23 mouse cellular contexts compared by ENCODE assay signal in the genomic region with DNA sequence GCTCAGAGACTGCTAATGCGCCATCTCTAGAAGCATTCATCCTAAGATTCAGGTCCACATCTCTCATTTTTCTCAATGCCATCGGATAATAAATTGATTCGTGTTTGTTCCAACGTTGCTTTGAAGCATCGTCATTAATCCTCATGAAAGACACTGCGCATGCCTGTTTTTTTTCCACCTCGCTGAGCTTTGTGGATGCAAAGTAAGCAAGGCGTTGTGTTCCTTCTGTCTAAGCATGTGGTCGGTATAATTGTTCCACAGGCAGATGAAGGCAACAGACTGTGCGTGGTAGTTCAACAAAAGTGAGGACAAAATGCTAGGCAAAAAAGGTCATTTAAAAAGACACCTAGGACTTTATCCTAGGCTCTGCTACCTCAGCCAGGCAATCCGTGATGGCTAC.
DNase-seq lines count a peak whose midpoint lies in the region; ATAC-seq and TF ChIP-seq lines count a peak whose summit lies in the region.
"Had no signal": no experiment of that assay in that cellular context is flagged by ENCODE, and none has a peak within 500 bp of the region (broad histone marks: within the 10 kb centered on the region; RNA-seq: fewer than 3 reads in every experiment).

No protein-coding gene starts in this region.

- no peak overlapping the region for H3K4me3 ChIP-seq in forebrain, postnatal 0 days (ENCODE audit: low read depth, low read length)
- no peak overlapping the region for H3K4me3 ChIP-seq in forebrain, embryonic 10.5 days
- no peak overlapping the region for H3K4me3 ChIP-seq in midbrain, postnatal 0 days (ENCODE audit: low read depth, low read length)
- no peak overlapping the region for H3K4me3 ChIP-seq in midbrain, embryonic 14.5 days (replicated peaks; ENCODE audit: low read depth, low read length)
- H3K4me3 ChIP-seq in hindbrain, embryonic 15.5 days, result no peak overlapping the region
- H3K4me3 ChIP-seq: embryonic facial prominence, embryonic 10.5 days; heart, embryonic 15.5 days; limb, embryonic 15.5 days; liver, embryonic 15.5 days; midbrain, embryonic 15.5 days; neural tube, embryonic 15.5 days had no signal

- ATAC-seq in forebrain, postnatal 0 days, result peak; percentile 82
- ATAC-seq in midbrain, postnatal 0 days (ENCODE audit: low FRiP score), result no peak
- ATAC-seq in midbrain, embryonic 14.5 days (ENCODE audit: low FRiP score, low TSS enrichment), result no peak
- no peak for ATAC-seq in hindbrain, embryonic 15.5 days (ENCODE audit: low FRiP score, low read depth)
- no peak for ATAC-seq in cerebellum, adult (ENCODE audit: insufficient number of reproducible peaks, low FRiP score, low TSS enrichment)
- ATAC-seq: lung, postnatal 0 days; midbrain, embryonic 15.5 days had no signal

- peaks cover 5% of the 10 kb centered on the region for H3K4me1 ChIP-seq in forebrain, postnatal 0 days (ENCODE audit: insufficient read depth)
- peaks cover 19% of the 10 kb centered on the region for H3K4me1 ChIP-seq in forebrain, embryonic 10.5 days
- H3K4me1 ChIP-seq in midbrain, postnatal 0 days (ENCODE audit: insufficient read depth, low read length), result no peaks in the 10 kb centered on the region
- H3K4me1 ChIP-seq in midbrain, embryonic 14.5 days (ENCODE audit: control insufficient read depth, insufficient read depth, low read length), result 0 out of 2 replicates have a peak, but pooled peaks cover 3% of the 10 kb centered on the region
- H3K4me1 ChIP-seq in hindbrain, embryonic 15.5 days (replicated peaks), result peaks cover 19% of the 10 kb centered on the region
- H3K4me1 ChIP-seq: liver, embryonic 15.5 days had no signal

- no peak overlapping the region for H3K4me2 ChIP-seq in forebrain, postnatal 0 days (ENCODE audit: low read depth)
- H3K4me2 ChIP-seq in midbrain, postnatal 0 days (ENCODE audit: low read depth, low read length, poor library complexity, severe bottlenecking), result no peak overlapping the region
- no peak overlapping the region for H3K4me2 ChIP-seq in midbrain, embryonic 14.5 days (ENCODE audit: low read length)
- peak overlapping the region; percentile 29 for H3K4me2 ChIP-seq in hindbrain, embryonic 15.5 days
- H3K4me2 ChIP-seq: heart, embryonic 15.5 days; limb, embryonic 15.5 days; liver, embryonic 15.5 days; midbrain, embryonic 15.5 days; neural tube, embryonic 15.5 days had no signal

- H3K27me3 ChIP-seq in forebrain, postnatal 0 days (ENCODE audit: insufficient read depth, low read length), result no peaks in the 10 kb centered on the region
- no peaks in the 10 kb centered on the region for H3K27me3 ChIP-seq in forebrain, embryonic 10.5 days (ENCODE audit: poor library complexity, severe bottlenecking)
- no peaks in the 10 kb centered on the region for H3K27me3 ChIP-seq in midbrain, postnatal 0 days (ENCODE audit: insufficient read depth, low read length)
- H3K27me3 ChIP-seq in midbrain, embryonic 14.5 days (ENCODE audit: control insufficient read depth, insufficient read depth, low read length), result no peaks in the 10 kb centered on the region
- no peaks in the 10 kb centered on the region for H3K27me3 ChIP-seq in hindbrain, embryonic 15.5 days
- H3K27me3 ChIP-seq: CH12.LX; heart, embryonic 15.5 days; limb, embryonic 15.5 days; liver, embryonic 15.5 days; midbrain, embryonic 15.5 days; neural tube, embryonic 15.5 days had no signal

- H3K27ac ChIP-seq in forebrain, postnatal 0 days (ENCODE audit: low read depth, low read length), result peak overlapping the region; percentile 85
- H3K27ac ChIP-seq in forebrain, embryonic 10.5 days, result no peak overlapping the region
- H3K27ac ChIP-seq in midbrain, postnatal 0 days (ENCODE audit: low read depth, low read length), result no peak overlapping the region
- H3K27ac ChIP-seq in midbrain, embryonic 14.5 days (replicated peaks; ENCODE audit: low read depth, low read length), result no peak overlapping the region
- peak overlapping the region; percentile 21; the same call in 1 of the 2 replicates for H3K27ac ChIP-seq in hindbrain, embryonic 15.5 days (replicated peaks)
- H3K27ac ChIP-seq: embryonic facial prominence, embryonic 10.5 days; heart, embryonic 15.5 days; kidney, postnatal 0 days; limb, embryonic 15.5 days; liver, embryonic 15.5 days; midbrain, embryonic 15.5 days; neural tube, embryonic 15.5 days had no signal

- H3K9me3 ChIP-seq in forebrain, postnatal 0 days (ENCODE audit: low read length), result no peaks in the 10 kb centered on the region
- no peaks in the 10 kb centered on the region for H3K9me3 ChIP-seq in forebrain, embryonic 10.5 days
- H3K9me3 ChIP-seq in midbrain, postnatal 0 days (ENCODE audit: low read length), result no peaks in the 10 kb centered on the region
- no peaks in the 10 kb centered on the region for H3K9me3 ChIP-seq in midbrain, embryonic 14.5 days (ENCODE audit: control insufficient read depth, low read length)
- H3K9me3 ChIP-seq in hindbrain, embryonic 15.5 days, result no peaks in the 10 kb centered on the region
- H3K9me3 ChIP-seq: embryonic facial prominence, embryonic 10.5 days; heart, embryonic 15.5 days; limb, embryonic 15.5 days; liver, embryonic 15.5 days; midbrain, embryonic 15.5 days; neural tube, embryonic 15.5 days had no signal

- 44% methylated on average over 11 of the region's 11 CpGs for WGBS in forebrain, postnatal 0 days
- WGBS in forebrain, embryonic 10.5 days, result 90% methylated on average over 11 of the region's 11 CpGs
- WGBS in midbrain, postnatal 0 days, result 72% methylated on average over 11 of the region's 11 CpGs
- WGBS in midbrain, embryonic 14.5 days, result 75% methylated on average over 11 of the region's 11 CpGs
- WGBS in hindbrain, embryonic 15.5 days, result 45% methylated on average over 11 of the region's 11 CpGs

- H3K9ac ChIP-seq in forebrain, postnatal 0 days, result no peak overlapping the region
- no peak overlapping the region for H3K9ac ChIP-seq in midbrain, postnatal 0 days (replicated peaks; ENCODE audit: low read length, poor library complexity, severe bottlenecking)
- no peak overlapping the region for H3K9ac ChIP-seq in midbrain, embryonic 14.5 days (replicated peaks; ENCODE audit: low read length)
- H3K9ac ChIP-seq in hindbrain, embryonic 15.5 days, result no peak overlapping the region
- H3K9ac ChIP-seq: heart, embryonic 15.5 days; limb, embryonic 15.5 days; liver, embryonic 15.5 days; midbrain, embryonic 15.5 days; neural tube, embryonic 15.5 days had no signal

- peak; percentile 85 for DNase-seq in forebrain, postnatal 0 days
- DNase-seq in forebrain, embryonic 10.5 days (ENCODE audit: extremely low spot score, low spot score), result no peak
- DNase-seq in midbrain, postnatal 0 days (ENCODE audit: low spot score), result peak; percentile 41
- DNase-seq in midbrain, embryonic 14.5 days, result no peak
- DNase-seq in layer of hippocampus, postnatal 14 days (ENCODE audit: low spot score in 2 of 2), result peak; percentile 60 to 90
- DNase-seq in spleen, adult 18-20 months, result no peak
- DNase-seq: adrenal gland, postnatal 14 days; cerebellum, adult 2 months; gastrocnemius, postnatal 10 days; heart, postnatal 4 days; kidney, adult 11 months; thymus, postnatal 14 days had no signal

- H3K36me3 ChIP-seq in forebrain, postnatal 0 days (ENCODE audit: insufficient read depth), result no peaks in the 10 kb centered on the region
- no peaks in the 10 kb centered on the region for H3K36me3 ChIP-seq in forebrain, embryonic 10.5 days (replicated peaks)
- H3K36me3 ChIP-seq in midbrain, postnatal 0 days (ENCODE audit: insufficient read depth, low read length), result no peaks in the 10 kb centered on the region
- no peaks in the 10 kb centered on the region for H3K36me3 ChIP-seq in midbrain, embryonic 14.5 days (ENCODE audit: control insufficient read depth, insufficient read depth, low read length)
- no peaks in the 10 kb centered on the region for H3K36me3 ChIP-seq in hindbrain, embryonic 15.5 days
- H3K36me3 ChIP-seq: embryonic facial prominence, embryonic 10.5 days; heart, embryonic 15.5 days; limb, embryonic 15.5 days; liver, embryonic 15.5 days; midbrain, embryonic 15.5 days; neural tube, embryonic 15.5 days had no signal

- TF ChIP-seq CTCF in forebrain, postnatal 0 days (IDR thresholded peaks at IDR 0.05; ENCODE audit: low read depth), result no peak
- no peak for TF ChIP-seq CTCF in midbrain, postnatal 0 days (IDR thresholded peaks at IDR 0.05)

Comparison
In these comparisons a context has a peak if more than half of its experiments do, and no peak if none do; other contexts are left out.
1. DNase-seq: peak in forebrain, postnatal 0 days (single experiment), midbrain, postnatal 0 days (single experiment) and layer of hippocampus, postnatal 14 days (2 of 2); none in forebrain, embryonic 10.5 days (single experiment), midbrain, embryonic 14.5 days (single experiment) and spleen, adult 18-20 months (0 of 2).
2. H3K27ac ChIP-seq: peak in forebrain, postnatal 0 days (single experiment) and hindbrain, embryonic 15.5 days (single experiment); none in forebrain, embryonic 10.5 days (single experiment), midbrain, postnatal 0 days (single experiment) and midbrain, embryonic 14.5 days (single experiment).